Mouse (Mus musculus) splenic B cell, adult 2 months (primary cell): ENCODE data around the gene Fbxw11.

Experiments used
- DNase-seq: peaks from one replicate; pipeline ENCODE4 v3.0.0-alpha.2; 2011; ENCODE audit warnings: low read depth, low spot score
- H3K27me3 ChIP-seq: 2 replicates; pipeline ENCODE4 v1.6.1; 2012; ENCODE audit warnings: mild to moderate bottlenecking, low read length, moderate library complexity, mixed read lengths; ENCODE audit not compliant: control insufficient read depth, poor library complexity, insufficient read depth, severe bottlenecking
- H3K36me3 ChIP-seq: 2 replicates; pipeline ENCODE4 v1.6.1; 2012; ENCODE audit warnings: mild to moderate bottlenecking, low read length, moderate library complexity, mixed read lengths; ENCODE audit not compliant: control insufficient read depth, poor library complexity, insufficient read depth, severe bottlenecking

Gene Fbxw11

GRCm38 (mm10) chr11:32634842-32635241, 7.7 kb upstream of the Fbxw11 start:
- H3K36me3 ChIP-seq, result 0 out of 2 replicates have a peak, but pooled peaks cover under 1% of the 10 kb centered on the region
- no peaks in the 10 kb centered on the region for H3K27me3 ChIP-seq
- DNase-seq, result no peak

DNA sequence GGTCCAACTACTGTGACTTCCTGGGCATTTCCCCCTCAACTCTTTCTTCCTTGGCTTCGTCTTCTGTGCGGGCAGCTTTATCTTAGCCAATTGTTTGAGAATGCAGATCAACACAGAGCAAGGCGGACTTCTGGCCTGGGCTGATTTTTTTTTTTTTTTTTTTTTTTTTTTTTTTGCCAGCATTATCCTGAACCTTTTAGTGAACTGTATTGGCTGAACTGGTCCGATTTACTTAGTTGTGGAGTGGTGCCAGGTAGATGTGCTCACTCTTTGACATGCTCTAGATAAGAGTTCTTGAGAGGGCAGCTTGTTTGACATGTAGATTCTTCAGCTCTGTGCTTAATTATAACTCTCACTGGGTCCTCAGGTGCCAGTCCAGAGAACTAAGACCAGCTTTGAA, 6.2 kb upstream of the Fbxw11 start:
- DNase-seq, result no peak
- H3K36me3 ChIP-seq, result no peaks in the 10 kb centered on the region
- H3K27me3 ChIP-seq, result no peaks in the 10 kb centered on the region

DNA sequence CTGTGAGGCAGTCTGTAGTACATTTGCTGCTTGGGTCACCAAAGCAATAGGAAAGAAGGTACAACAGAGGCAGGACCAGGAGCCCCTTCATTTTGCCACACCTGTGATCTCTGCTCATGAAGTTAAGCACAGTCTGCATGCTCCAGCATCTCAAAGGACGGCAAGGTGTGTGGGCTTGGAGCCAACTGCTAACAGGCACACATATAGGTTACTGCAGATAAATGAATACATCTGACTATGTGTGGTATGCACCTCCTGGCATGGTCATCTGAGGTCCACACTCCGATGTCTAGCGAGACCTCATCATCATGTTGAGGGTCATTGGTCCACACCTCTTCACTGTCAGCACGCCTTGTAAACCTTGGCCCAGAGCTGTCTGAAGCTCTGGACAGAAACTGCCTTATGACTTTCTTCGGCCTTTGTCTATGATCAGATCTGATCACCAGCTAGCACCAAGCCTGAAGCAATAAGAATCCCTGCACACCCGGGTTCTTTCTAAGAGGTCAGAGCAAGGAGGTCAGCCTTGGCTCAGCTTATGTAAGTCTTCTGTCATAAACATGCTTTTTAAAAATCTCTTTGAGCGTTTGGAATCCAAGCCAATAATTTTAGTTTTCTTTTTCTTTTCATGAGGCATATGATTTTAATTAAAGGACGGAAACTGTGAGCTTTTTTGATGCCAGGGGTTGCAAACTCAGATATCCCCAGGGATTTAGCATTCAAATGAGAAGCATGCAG, 3.8 kb upstream of the Fbxw11 start:
- H3K27me3 ChIP-seq, result no peaks in the 10 kb centered on the region
- no peak for DNase-seq
- no peaks in the 10 kb centered on the region for H3K36me3 ChIP-seq

DNA sequence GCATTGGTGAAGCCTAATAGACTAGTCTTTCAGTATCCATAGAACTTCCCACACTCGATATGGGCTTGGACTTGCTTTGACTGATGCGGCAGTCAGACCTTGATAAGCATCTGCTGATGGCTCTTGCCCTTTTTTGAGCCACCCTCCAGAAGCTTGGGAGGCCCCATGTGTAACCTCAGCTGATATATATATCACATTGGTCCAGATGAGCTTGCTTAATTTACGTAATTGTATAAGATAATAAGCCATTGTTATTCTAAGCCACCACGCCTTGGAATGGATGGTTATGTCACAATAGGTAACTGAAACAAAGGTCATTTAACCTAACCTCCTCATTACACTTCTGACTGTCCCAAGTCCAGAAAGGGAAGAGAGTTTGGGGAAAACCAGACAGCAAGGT, 1.9 kb upstream of the Fbxw11 start:
- DNase-seq, result no peak
- Histone ChIP-seq H3K27me3 (no peaks in the 10 kb centered on the region), H3K36me3 (no peaks in the 10 kb centered on the region)

- no peak for DNase-seq
- Histone ChIP-seq H3K36me3 (no peaks in the 10 kb centered on the region), H3K27me3 (no peaks in the 10 kb centered on the region)
Observed at GRCm38 (mm10) chr11:32642899-32643886, 669 bp downstream of the Fbxw11 start.

GRCm38 (mm10) chr11:32644010-32644409, 1.5 kb downstream of the Fbxw11 start:
- Histone ChIP-seq H3K27me3 (no peaks in the 10 kb centered on the region), H3K36me3 (no peaks in the 10 kb centered on the region)
- DNase-seq, result peak; percentile 59

DNA sequence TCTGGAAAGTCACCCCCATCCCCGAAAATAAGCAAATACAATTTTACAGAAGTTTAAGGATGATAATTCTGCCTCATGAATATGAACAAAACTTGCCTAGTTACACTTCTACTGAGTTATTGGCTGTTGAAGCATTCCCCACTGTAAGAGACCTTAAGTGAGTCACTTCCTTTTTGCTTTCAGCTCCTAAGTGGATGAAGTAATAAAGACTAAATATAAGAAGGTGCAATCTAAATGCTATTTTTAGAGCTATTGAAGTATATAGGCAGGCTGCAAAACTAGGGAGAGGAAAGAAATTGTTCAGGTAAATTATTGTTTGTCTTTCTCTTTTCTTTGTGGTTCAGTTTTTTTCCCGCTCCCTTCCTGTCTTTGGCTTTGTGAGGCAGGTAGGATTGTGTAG, 4.7 kb downstream of the Fbxw11 start:
- H3K36me3 ChIP-seq, result no peaks in the 10 kb centered on the region
- no peak for DNase-seq
- H3K27me3 ChIP-seq, result no peaks in the 10 kb centered on the region

DNA sequence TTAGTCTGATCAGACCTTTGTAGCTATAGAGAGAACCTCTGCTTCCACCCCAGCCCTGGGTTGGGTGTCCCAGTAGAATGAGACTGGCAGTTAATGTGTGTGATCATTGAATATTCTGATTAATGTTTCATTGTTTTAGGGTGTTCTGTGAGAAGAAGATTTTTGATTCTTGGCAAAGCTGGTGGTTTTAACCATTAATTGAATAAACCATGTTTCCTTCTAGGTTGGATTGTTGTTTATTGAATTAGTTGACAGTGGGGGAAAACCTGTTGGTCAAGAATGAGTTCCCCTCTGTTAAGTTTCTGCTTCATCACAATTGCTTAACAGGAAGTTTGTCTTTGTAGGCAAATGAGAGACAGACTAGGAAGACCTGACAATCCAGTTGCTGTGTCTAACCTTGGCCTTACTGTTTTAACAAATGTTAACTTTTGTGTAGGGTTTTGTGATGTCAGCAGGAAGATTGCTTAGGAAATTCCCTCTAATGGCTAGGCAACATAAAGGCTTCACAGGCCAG, 7.8 kb downstream of the Fbxw11 start:
- peak; percentile 24 for DNase-seq
- no peaks in the 10 kb centered on the region for H3K36me3 ChIP-seq
- H3K27me3 ChIP-seq, result no peaks in the 10 kb centered on the region

DNA sequence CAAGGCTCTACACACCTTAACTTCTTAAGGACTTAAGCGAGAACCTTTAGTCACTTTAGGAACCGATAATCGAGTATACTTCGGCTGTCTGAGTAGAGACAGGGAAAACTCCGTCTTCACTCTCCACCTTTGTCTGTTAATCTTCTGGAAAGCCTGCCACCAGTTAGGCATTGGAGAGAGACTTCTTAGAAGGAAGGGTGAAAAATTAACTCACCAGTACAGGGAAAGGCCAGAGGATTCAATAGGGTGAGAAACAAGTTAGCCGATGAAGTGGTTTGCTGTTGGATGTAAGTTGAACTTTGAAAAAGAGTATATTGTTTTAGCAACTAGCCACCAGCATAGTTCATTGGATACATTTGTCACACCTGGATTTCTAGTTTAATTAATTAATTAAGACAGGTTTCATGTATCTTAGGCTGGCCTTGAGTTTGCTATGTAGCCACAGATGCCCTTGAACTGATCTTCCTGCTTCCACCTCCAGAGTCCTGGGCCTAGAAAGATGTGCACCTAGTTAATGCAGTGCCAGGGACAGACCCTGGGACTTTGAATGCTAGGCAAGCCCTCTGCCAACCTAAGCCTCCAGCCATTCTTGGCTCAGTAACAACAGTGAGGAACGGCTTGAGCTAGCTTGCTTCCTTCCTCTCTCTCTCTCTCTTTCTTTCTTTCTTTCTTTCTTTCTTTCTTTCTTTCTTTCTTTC, 8.5 kb downstream of the Fbxw11 start:
- H3K36me3 ChIP-seq, result no peaks in the 10 kb centered on the region
- no peak for DNase-seq
- no peaks in the 10 kb centered on the region for H3K27me3 ChIP-seq

- Histone ChIP-seq H3K36me3 (no peaks in the 10 kb centered on the region), H3K27me3 (no peaks in the 10 kb centered on the region)
- no peak for DNase-seq
Observed at GRCm38 (mm10) chr11:32651723-32652122, 9.2 kb downstream of the Fbxw11 start.

DNA sequence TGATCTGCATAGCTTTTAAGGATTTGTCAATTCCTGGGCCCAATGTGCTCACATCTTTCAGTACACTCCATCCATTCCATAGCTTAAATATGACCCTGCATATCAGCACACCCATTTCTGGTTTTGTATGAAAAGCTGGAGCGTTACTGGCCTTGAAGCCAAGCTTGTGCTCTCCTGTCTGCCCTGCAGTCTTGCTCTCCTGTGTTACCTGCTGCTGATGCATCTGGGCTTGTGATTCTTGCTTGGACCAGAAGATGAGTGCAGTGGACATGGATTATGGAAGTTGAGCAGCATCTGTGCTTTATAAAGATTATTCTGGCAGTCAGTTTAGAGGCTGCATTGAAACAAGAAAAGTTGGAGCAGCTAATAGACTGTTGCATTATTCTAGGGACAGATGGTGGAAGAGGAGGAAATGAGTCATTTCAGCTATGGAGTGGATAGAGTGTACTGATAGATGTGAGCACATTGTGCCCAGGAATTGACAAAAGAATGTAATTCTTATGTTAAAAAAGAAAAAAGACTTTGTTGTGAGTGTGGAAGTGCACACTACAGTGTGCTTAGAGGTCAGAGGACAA, 19.6 kb downstream of the Fbxw11 start:
- Histone ChIP-seq H3K36me3 (no peaks in the 10 kb centered on the region), H3K27me3 (no peaks in the 10 kb centered on the region)
- no peak for DNase-seq

DNA sequence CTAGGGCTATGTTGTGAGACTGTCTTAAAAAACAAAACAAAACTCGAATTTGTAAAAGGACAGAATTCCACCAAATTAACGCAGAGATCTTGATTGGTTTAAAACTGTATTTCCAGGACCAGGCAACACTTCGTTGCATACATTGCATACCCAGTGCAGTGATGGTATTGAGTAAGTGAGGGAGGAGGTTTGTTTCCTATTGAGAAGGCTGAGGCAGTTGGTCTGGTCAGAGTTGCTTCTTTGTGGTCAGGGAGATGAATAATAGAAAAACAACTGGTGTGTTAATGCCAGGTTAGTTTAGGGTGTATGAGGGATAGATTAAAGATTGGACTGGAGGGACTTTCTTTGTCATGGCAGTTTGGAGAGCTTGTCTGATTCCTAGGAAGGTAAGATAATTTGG, 23.1 kb downstream of the Fbxw11 start:
- Histone ChIP-seq H3K36me3 (no peaks in the 10 kb centered on the region), H3K27me3 (no peaks in the 10 kb centered on the region)
- no peak for DNase-seq

DNA sequence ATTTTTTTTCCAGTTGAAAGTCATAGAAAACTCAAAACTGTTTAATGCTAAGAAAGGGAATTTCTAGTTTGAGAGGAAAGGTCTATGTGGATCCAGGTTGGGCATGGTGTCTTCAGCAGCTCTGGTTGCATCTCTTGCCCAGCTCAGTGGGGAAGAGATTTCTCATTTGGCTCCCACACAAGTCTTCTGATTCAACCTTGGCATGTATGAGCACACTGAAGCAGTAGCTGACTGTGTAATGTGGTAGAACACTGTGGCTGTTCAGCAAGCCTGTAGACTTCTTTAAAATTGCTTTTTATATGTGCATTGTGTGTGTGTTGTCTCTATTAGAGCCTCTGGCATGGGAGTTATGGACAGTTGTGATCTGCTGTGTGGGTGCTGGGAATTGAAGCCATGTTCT, 24.5 kb downstream of the Fbxw11 start:
- Histone ChIP-seq H3K27me3 (no peaks in the 10 kb centered on the region), H3K36me3 (no peaks in the 10 kb centered on the region)
- no peak for DNase-seq

GRCm38 (mm10) chr11:32671480-32671879, 29.0 kb downstream of the Fbxw11 start:
- peak; percentile 19 for DNase-seq
- Histone ChIP-seq H3K27me3 (no peaks in the 10 kb centered on the region), H3K36me3 (no peaks in the 10 kb centered on the region)
